Mouse (Mus musculus): Measurements from ENCODE around the gene Kdm4b.

The Kdm4b gene

DNA sequence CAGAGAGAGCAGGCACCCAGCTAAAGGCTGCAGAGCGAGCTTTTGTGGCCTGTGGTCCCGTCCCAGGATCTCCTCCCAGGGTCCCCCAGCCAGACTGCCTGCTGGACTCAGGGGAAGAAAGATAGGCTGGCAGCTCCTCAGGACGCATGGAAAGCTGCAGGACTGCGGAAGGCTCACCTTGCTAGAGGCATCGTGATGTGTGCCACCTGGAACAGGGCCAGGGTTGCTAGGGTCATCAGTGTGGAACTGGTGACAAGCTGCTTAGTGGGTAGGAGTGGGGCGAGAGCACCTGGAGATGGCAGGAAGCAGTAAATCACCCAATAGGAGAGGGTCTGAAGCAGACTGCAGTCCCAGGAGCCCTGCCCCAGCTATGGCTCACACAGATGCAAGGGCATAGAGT, 61.8 kb downstream of the Kdm4b start:
- DNase-seq (ENCODE audit: low read depth) = no peak

DNA sequence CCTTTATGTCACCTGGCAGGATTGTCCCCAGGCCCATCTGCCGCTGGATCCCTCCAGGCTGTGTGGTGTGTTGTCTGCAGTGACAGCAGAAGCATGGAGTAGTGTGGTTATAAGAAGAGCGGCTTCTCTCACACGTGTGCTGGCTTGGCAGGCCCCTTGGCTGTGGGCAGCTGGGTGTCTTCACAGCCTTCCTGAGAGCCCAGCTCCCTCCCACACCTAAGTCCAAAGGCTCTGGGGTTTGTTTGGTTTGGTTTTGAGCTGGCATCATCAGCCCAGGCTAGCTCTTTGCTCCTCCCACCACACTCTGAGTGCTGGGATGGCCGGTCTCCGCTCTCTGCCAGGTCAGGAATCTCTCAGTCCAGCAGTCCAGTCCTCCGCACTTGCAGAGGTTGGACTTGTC, 67.4 kb downstream of the Kdm4b start:
- DNase-seq (ENCODE audit: low read depth) = no peak

DNA sequence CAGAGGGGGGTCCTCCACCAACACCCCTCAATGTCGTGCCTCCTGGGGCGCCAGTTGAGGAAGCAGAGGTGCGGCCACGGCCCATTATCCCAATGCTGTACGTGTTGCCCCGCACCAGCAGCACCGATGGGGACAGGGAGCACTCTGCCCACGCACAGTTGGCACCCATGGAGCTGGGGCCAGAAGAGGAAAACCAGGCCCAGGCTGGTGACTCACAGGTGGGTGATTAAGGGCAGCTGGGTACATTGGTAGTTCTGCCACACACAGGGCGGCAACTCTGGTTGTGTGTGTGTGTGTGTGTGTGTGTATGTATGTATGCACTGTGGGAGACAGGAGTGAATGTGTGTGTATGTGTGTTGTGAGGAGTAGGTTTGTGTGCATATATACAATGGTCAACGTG, 68.0 kb downstream of the Kdm4b start:
- no peak for DNase-seq (ENCODE audit: low read depth)

DNA sequence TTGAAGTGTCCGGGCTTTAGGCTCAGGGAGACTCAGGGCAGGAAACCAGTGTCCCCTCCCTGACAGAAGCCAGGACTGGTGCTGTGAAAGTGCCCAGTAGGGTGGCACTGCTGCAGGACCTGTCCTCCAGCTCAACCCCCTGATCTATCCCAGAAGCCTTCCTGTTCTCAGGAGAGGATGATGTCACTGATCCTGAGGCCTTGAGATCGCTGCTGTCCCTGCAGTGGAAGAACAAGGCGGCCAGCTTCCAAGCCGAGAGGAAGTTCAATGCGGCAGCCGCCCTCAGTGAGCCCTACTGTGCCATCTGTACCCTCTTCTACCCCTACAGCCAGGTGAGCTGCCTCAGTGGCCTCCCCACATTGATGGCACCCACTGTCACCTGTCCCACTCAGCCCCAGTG, 70.2 kb downstream of the Kdm4b start:
- DNase-seq (ENCODE audit: low read depth) = no peak

DNA sequence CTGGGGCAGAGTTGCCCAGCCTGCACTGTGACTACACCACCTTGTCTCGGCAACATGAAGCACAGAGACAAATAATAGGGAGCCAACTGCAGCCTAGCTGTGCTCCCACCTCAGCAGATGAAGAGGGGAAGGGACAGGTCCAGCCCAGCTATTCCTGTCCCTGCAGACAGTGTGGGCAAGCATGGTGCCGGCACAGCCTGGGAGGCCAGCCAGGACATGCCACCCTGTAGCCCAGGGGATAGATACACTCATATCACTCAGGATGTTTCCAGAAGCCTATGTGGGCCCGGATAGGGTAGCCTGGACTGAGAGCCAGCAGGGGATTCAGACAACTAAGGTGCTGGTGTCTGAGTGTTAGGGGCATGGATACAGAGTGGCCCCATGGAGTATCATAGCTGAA, 74.4 kb downstream of the Kdm4b start:
- DNase-seq (ENCODE audit: low read depth) = no peak

DNA sequence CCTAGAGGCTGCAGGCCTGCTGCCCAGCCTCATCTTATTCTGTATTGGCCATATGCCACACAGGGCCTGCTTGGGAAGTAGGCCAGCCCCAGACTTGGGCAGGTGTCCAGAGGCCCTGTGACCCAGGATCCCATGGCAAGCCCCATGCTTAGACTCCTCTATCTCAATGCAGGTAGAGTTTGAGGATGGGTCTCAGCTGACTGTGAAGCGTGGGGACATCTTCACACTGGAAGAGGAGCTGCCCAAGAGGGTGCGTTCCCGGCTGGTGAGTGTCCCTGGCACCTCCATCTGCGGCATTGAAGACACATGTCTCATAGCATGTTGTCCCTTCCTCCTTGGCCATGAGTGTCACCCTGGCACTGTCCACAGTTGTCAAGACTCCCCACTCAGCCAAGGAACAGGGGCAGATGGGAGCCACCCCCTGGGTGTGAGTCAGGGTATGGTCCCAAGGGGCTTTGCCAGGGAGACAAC, 75.2 kb downstream of the Kdm4b start:
- DNase-seq (ENCODE audit: low read depth) = no peak

DNA sequence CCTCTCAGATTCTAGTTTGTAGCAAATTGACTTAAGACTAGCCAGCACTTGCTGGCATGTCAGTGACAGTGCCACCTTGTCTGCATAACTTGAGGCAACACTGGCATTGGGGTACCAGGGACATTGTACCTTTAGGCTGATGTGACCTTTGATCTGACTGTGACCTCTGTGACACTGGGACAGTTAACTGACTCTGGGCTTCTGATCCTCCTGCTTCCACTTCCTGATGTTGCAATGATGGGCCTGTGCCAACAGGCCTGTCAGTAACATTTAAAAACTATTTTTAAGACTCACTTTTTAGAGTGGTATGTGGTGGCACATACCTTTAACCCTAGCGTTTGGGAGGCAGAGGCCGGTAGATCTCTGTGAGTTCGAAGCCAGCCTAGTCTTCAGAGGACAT, 79.5 kb downstream of the Kdm4b start:
- no peak for DNase-seq (ENCODE audit: low read depth)

DNA sequence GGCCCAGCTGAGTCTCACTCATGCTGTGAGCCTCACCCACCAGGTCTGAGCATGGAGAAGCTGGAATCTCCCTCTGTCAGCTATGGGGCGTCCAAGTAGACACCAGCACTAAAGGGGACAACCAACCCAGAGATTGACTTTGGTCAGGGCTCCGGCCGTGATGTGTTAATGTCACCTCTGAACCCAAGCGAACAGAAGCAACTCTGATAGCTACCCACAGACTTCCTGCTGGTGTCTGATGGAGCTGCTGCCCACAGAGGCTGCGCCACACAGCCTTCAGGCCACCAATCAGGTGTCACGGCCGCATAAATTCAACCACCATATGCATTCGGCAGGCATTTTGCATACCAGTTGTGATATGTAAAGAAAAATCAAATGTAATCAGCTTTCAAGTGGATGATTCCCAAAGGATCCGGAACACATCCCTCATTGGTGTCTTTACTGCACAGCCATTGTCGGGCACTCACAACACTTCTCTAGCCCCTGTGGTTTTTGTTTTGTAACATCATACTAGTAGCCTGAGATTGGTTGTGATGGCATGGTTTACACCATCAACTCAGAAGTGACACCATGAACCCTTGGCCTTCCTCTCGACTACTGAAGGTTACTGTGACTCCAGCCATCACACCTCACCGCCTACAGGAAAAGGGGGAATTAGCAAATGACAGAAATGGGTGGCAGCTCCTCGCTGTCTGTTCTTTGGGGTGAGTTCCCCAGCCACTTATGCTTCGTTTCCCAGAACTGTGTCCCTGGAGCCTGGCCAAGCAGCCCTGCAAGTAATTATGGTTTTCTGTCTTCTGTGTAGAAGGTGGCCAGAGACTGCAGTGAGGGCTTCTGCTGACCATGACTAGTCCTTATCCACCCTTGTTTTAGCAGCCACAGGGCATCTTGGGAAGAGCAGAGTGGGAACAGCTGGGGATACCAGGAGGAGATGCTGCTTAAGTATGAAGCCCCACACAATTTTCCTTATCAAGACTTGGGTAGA, 80.3 kb downstream of the Kdm4b start:
- DNase-seq (ENCODE audit: low read depth) = no peak

DNA sequence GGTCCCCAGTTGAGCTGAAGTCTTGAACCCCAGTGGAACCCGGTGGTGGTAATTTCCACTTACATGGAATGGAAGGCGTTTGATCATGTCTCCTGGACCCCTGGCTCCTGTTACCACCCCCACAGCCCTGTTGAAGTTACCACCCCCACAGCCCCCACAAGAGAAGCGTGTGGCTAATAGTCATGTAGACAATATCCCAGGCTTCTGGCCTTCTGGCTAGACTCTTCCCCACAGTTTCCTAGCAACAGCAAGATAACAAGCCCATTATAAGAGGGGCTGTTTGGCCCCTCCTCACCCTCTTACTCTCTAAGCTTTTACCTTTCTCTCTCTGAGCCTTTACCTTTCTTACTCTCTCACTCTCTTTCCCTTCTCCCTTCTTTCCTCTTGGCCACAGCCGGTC, 81.0 kb downstream of the Kdm4b start:
- DNase-seq (ENCODE audit: low read depth) = no peak

DNA sequence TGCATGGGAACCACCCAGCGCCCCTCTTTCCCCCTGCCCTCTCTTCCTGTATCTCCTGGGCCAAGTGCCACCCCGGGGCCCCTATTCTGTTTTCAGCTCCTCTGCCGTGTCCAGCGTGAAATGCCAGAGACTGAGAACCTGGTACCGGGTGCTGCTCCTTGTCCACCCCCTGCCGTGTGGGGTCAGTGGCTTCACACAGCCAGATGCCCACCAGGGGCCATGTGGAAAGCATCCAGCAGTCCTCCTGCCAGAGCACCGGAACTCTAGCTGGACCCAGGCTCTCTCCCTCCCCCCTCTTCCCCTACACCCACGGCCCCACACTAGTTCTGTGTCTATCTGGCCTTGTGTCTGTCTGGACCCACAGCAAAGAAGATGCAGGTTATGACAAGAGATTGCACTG, 81.5 kb downstream of the Kdm4b start:
- DNase-seq (ENCODE audit: low read depth) = no peak

DNA sequence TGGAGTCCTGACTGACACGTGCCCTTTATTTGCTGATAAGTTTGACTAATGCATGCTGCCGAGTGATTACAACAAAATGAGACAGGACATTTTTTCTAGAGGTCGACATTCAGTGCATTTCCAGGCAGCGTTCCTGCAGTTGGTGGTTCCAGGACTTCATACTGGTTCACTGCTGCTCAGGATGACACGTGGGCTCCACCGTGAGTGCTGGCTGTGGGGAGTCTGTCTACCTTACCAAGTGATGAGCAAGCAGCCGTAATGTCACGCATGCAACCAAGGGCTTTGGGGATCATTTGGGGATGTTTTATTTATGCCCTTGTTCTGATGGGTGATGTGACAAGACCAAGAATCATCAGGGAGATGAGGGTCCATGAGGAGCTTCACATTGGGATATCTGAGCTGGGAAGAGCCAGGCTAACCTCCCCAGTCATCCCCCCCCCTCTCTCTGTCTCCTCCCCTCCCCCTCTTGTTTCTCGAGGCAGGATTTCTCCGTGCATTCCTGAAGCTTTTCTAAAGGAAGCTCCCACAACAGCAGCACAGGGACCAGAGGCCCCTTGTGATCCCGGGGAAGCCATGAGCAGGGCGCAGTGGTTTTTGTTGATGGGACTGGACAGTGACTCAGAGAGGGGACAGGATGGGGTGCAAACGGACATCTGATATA, 83.2 kb downstream of the Kdm4b start:
- no peak for DNase-seq (ENCODE audit: low read depth)

DNA sequence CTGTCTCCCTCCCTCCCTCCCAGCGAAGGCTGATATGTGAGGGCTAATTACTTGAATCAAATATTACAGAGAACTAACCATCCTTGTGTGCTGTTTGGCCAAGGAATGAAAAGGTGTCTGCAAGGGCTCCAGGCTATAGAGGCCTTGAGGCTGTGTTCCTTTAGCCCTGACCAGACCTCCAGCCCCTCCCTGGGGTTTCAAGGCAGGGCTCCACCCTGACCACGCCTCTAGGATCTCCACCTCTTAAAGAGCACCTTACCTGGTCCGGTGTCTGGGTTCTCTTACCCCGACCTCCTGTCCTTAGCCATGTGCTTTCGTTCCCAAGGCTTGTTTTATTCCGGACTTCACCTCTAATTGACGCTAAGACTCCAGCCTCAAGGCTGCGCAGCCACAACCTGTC, 83.9 kb downstream of the Kdm4b start:
- no peak for DNase-seq (ENCODE audit: low read depth)

DNA sequence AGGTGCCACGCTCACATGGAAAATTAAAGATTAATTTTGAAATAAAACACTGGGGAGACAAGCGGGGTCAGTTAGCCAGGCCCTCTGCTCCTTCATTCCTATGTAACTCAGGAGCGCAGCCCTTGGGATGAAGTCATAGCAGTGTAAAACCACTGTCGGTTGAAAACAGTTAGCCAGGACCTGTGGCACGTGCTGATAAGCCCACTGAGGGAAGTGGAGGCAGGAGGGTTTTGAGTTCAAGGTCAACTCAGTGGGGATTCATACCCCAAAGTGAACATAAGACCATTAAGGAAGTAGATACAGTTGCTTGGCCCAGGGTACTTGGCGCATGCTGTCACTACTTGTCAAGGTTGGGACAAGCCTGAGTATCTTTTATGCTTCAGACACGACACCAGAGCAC, 85.6 kb downstream of the Kdm4b start:
- DNase-seq (ENCODE audit: low read depth) = no peak

DNA sequence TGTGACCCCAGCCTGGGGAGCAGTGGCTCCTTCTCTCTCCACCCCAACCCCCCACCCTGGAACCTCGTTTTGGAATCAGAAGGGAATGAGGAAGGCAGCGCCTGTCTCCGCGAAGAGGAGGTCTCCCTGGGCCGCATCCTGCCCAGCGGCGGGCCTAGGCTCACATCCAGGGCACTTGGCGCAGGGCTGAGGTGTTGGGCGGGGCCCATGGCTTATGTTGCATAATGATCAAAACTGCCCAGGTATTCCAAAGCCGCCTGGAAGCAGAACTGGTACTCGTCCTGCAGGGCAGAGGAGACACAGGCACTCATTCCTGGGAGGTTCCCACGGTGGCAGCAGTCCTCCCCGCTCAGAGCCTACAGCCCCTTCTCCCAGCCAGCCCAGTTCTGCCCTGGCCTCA, 87.3 kb downstream of the Kdm4b start:
- DNase-seq (ENCODE audit: low read depth) = no peak

DNA sequence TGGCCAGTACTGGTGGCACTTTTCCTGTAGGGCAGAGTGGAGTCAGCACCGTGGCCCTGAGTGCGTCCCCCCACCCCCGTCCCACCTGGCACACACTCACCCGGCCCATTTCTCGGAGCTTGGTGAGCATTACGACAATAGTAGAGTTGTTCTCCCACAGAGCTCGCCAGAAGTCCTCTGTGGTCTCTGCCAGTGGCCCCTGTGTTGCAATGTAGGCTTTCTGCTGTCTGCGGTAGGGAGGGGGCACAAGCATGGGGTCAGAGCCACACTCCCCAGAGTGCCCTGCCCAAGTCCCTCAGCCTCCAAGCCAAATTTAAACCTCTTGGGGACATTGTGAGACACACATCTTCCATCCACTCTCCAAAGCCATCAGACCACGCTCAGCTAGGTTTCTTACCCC, 88.9 kb downstream of the Kdm4b start:
- no peak for DNase-seq (ENCODE audit: low read depth)

DNA sequence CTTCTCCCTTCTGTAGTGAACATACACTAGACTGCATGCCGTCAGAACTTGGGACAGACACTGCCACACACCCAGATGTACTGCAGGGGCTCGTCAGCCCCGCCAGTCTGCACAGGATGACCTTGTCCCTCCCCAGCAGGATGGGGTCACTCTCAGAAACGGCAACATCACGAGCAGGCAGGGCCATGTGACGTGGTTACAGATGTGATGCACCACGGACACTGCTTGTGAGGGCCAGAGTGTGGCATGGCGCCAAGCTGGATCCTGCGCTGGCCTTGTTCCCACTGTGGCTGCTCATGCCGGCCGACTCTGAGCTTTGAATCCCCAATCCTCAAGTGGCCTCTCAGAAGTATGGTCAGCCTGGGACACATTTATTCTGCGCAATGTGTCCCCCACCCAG, 92.4 kb downstream of the Kdm4b start:
- no peak for DNase-seq (ENCODE audit: low read depth)

DNA sequence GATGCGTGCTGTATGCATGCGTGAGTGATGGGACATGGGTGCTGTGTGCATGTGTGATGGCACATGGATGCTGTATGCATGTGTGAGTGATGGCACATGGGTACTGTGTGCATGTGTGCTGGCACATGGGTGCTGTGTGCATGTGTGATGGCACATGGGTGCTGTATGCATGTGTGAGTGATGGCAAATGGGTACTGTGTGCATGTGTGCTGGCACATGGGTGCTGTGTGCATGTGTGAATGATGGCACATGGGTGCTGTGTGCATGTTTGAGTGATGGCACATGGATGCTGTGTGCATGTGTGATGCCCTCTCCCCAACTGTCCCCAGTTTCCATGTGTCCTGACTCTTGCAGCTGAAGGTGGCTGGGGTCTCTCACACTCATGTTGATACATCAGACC, 94.2 kb downstream of the Kdm4b start:
- no peak for DNase-seq (ENCODE audit: low read depth)

DNA sequence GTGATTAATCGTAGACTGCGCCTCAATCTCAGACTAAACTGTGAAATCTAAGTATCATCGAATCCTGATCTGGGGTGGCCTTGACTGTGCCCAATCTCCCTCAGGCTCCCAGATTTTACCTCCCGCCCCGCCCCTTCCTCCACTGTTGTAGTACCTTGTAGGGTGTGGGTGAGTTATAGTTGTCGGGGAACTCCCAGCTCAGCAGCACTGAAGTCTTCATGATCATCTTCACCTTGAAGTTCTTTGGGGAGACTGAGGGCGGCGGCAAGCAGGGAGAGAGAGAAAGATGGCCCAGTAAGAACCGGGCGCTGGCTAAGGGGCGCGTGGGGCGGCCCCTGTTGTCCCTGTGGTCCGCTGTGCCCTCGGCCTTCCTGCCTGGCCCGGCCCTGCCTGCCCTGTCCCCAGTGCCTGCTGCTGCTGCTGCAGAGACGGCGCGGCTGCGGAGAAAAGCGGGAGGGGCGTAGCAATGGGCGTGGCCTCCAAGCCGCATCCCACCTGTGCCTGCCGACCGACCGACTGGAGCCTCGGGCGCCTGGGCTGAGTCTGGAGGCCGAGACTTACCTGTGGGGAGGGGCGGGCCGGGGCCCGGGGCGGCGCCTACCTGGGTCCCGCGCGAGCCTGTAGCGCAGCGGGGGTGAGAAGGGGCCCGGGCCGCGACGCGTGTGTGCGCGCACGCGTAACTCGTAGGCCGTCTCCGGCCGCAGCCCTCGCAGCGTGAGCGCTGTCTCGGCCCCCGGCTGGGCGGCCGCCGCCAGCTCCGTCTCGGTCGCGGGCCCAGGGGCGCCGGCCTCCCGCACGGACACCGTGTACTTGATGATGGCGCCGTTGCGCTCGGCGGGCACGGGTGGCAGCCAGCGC, 99.1 kb downstream of the Kdm4b start:
- peak; percentile 78 for DNase-seq (ENCODE audit: low read depth)

DNA sequence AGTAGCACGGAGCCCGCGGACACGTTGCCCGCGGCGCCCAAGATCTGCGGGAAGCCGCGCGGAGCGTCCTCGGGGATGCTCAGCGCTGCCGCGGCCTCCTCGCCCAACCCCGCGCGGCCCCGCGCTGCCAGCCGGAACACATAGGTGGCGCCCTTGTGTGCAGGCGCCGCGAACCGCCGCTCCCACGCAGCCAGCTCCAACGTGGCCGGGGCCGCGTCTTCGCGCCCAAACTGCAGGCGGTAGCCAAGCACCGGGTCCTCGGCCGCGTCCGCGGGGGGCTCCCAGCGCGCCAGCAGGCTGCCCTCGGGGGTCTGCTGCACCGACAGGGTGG, 99.7 kb downstream of the Kdm4b start:
- DNase-seq (ENCODE audit: low read depth) = peak; percentile 90

DNA sequence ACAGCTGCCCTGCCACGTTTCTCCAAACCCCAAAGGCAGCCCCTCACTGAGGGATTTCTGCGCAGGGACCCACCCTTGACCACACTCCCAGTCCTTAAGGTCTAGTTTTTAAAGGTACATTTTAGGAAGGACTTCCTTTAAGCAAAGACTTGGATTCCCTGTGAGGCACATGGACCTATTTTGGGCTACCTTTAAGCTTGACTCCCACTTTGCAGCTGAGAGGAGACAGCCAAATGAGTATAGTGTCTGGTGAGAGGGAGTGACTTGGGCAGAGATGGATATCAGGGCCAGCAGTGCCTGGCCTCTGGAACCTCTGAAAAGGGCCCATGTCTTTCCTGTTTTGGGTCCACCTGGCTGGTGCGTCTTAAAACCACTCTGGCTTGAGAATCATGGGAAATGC, 100.1 kb downstream of the Kdm4b start:
- DNase-seq (ENCODE audit: low read depth) = peak; percentile 25

DNA sequence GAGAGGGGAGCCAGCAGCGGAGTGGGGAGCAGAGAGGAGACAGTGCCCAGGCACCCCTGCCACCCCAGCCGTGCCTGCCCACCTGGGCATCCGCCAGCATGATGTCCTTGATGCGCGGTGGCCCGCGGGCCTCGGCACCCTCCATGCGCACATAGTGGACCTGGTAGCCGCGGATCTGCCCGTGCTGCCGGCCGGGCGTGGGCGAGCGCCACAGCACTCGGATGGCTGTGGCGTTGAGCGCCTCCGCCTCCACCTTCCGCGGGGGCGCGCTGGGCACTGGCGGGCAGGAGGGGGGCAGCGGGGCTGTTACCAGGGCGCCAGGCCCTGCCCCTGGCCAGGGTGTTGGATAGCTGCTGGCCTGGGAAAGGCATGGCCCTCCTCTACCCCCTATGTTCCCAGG, 102.0 kb downstream of the Kdm4b start:
- no peak for DNase-seq (ENCODE audit: low read depth)

DNA sequence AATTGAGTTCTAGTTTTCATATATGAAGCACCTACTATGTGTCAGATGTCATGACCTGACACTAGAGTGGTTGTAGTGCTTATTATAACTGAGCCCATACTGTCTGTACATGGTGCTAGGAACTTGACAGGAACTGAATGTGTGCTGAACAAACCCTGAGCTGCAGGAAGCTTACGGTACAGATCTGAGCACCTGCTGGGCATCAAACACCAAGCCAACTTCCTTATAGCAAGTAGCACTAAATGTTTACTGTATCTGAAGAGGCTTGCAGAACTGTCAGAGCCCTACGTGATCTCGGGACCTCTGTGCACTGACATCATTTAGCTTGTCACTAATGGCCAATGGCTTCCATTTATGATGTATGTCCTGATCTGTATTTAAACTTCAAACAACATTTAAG, 105.7 kb downstream of the Kdm4b start:
- peak; percentile 36 for DNase-seq (ENCODE audit: low read depth)
